9 mouse cellular contexts compared by ENCODE assay signal in genomic region chr19:46314151-46314601, GRCm38 (mm10). TPM values are rescaled to one million over a fixed set of nuclear protein-coding genes. Genes with fewer than 3 reads are reported as not detected.
DNase-seq lines count a peak whose midpoint lies in the region; ATAC-seq and TF ChIP-seq lines count a peak whose summit lies in the region.
"Had no signal": no experiment of that assay in that cellular context is flagged by ENCODE, and none has a peak within 500 bp of the region (broad histone marks: within the 10 kb centered on the region; RNA-seq: fewer than 3 reads in every experiment).

No protein-coding gene starts in this region.

- peak overlapping the region; percentile 7 to 27; a peak in 3 of 4 replicates for H3K4me3 ChIP-seq in MEL (ENCODE audit: control insufficient read depth in 1 of 2, insufficient read depth in 1 of 2, low read depth in 2 of 2, low read length in 2 of 2)
- H3K4me3 ChIP-seq in stomach, postnatal 0 days (ENCODE audit: low read depth, low read length), result no peak overlapping the region
- H3K4me3 ChIP-seq: heart, adult 2 months had no signal

- TF ChIP-seq RAD21 in MEL (IDR thresholded peaks at IDR 0.05; ENCODE audit: low read depth, low read length), result no peak

- peaks cover 14 to 30% of the 10 kb centered on the region in 2 experiments for H3K4me1 ChIP-seq in MEL (ENCODE audit: control insufficient read depth in 1 of 2, insufficient read depth in 2 of 2, low read length in 2 of 2)
- H3K4me1 ChIP-seq in stomach, postnatal 0 days (replicated peaks; ENCODE audit: control insufficient read depth, insufficient read depth), result peaks cover 6% of the 10 kb centered on the region; the same call in 1 of the 2 replicates

- no peak for TF ChIP-seq CTCF in MEL (IDR thresholded peaks at IDR 0.05 in 2 of 3, conservative IDR thresholded peaks at IDR 0.05 in 1 of 3; ENCODE audit: control insufficient read depth in 1 of 3, insufficient read depth in 1 of 3, low read depth in 2 of 3, low read length in 3 of 3, poor library complexity in 1 of 3, severe bottlenecking in 1 of 3)
- TF ChIP-seq CTCF in stomach, postnatal 0 days (IDR thresholded peaks at IDR 0.05; ENCODE audit: low read depth), result no peak

- H3K9ac ChIP-seq in MEL (ENCODE audit: control insufficient read depth, low read depth, low read length, poor library complexity, severe bottlenecking), result peak overlapping the region; percentile 40
- peak overlapping the region; percentile 41 for H3K9ac ChIP-seq in stomach, postnatal 0 days (ENCODE audit: low read length)

- no peak for ATAC-seq in CD4-positive, CD25-positive, alpha-beta regulatory T cell, adult 4 months
- ATAC-seq in stomach, postnatal 0 days (ENCODE audit: low FRiP score, low TSS enrichment), result no peak

- TF ChIP-seq POLR2A in MEL (IDR thresholded peaks at IDR 0.05; ENCODE audit: control insufficient read depth in 1 of 2, insufficient read depth in 1 of 2, low read depth in 1 of 2, low read length in 2 of 2, poor library complexity in 1 of 2), result peak in 1 of 2 experiments; percentile 20; a peak in 1 of 4 replicates

- peaks cover 0 to 16% of the 10 kb centered on the region in 2 experiments; a peak in 2 of 4 replicates for H3K36me3 ChIP-seq in MEL (ENCODE audit: control insufficient read depth in 1 of 2, insufficient read depth in 2 of 2, low read length in 2 of 2)
- peaks cover 27% of the 10 kb centered on the region for H3K36me3 ChIP-seq in stomach, postnatal 0 days (ENCODE audit: control insufficient read depth, insufficient read depth, low read length)

- peak overlapping the region; percentile 29 for H3K4me2 ChIP-seq in stomach, postnatal 0 days (replicated peaks; ENCODE audit: low read depth)

- TF ChIP-seq EP300 in MEL (IDR thresholded peaks at IDR 0.05; ENCODE audit: low read depth in 1 of 2, low read length in 2 of 2), result peak; percentile 63 to 67
- no peak for TF ChIP-seq EP300 in stomach, postnatal 0 days (optimal IDR thresholded peaks at IDR 0.05)

- peak; percentile 42 for DNase-seq in CD4-positive, CD25-positive, alpha-beta regulatory T cell, adult 2 months (ENCODE audit: low read depth, low spot score)
- DNase-seq in kidney, postnatal 10 days, result peak; percentile 63
- no peak for DNase-seq in kidney, adult 9 months
- peak; percentile 64 for DNase-seq in MEL (ENCODE audit: low read depth, low spot score)
- peak; percentile 56 to 60 for DNase-seq in kidney, postnatal 4 days
- DNase-seq in stomach, postnatal 0 days (ENCODE audit: low spot score), result peak; percentile 65
- DNase-seq in gastrocnemius, adult 8-10 months (ENCODE audit: low spot score in 2 of 2), result no peak

- H3K9me3 ChIP-seq in MEL (replicated peaks; ENCODE audit: insufficient read depth, low read length), result no peaks in the 10 kb centered on the region
- no peaks in the 10 kb centered on the region for H3K9me3 ChIP-seq in stomach, postnatal 0 days (ENCODE audit: control insufficient read depth, low read length)

- H3K27me3 ChIP-seq in MEL (ENCODE audit: control insufficient read depth in 1 of 2, insufficient read depth in 2 of 2, low read length in 2 of 2), result no peaks in the 10 kb centered on the region
- 0 out of 2 replicates have a peak, but pooled peaks cover 3% of the 10 kb centered on the region for H3K27me3 ChIP-seq in stomach, postnatal 0 days (ENCODE audit: control insufficient read depth, insufficient read depth, low read length)

- no peaks in the 10 kb centered on the region for H3K79me2 ChIP-seq in MEL (ENCODE audit: control insufficient read depth, insufficient read depth, low read length, poor library complexity)

- 20% methylated on average over 17 of the region's 18 CpGs for WGBS in stomach, postnatal 0 days

- H3K27ac ChIP-seq in MEL (ENCODE audit: control insufficient read depth, low read depth, low read length), result no peak overlapping the region; the same call in 1 of the 2 replicates
- peak overlapping the region; percentile 85; the same call in 1 of the 2 replicates for H3K27ac ChIP-seq in stomach, postnatal 0 days (replicated peaks)
- H3K27ac ChIP-seq: heart, adult 2 months had no signal

TF ChIP-seq in MEL, 35 proteins besides CTCF, POLR2A, EP300 and RAD21 (continues in another document):
- no peak for TF ChIP-seq SMC3 (IDR thresholded peaks at IDR 0.05; ENCODE audit: low read depth, low read length)
- no peak for TF ChIP-seq HCFC1 (IDR thresholded peaks at IDR 0.05; ENCODE audit: low read depth, low read length)
- no peak for TF ChIP-seq POLR2AphosphoS5 (IDR thresholded peaks at IDR 0.05; ENCODE audit: borderline replicate concordance, low read depth, low read length)
- no peak for TF ChIP-seq ZNF384 (IDR thresholded peaks at IDR 0.05; ENCODE audit: low read depth, low read length)
- TF ChIP-seq RCOR1 (IDR thresholded peaks at IDR 0.05; ENCODE audit: low read depth, low read length), result no peak; the same call in 1 of the 2 replicates
- peak; percentile 66 for TF ChIP-seq TCF12 (IDR thresholded peaks at IDR 0.05; ENCODE audit: low read depth, low read length)
- no peak for TF ChIP-seq CHD1 (IDR thresholded peaks at IDR 0.05; ENCODE audit: low read depth, low read length)
- no peak for TF ChIP-seq USF1 (IDR thresholded peaks at IDR 0.05; ENCODE audit: low read depth, low read length)
- no peak for TF ChIP-seq ELF1 (IDR thresholded peaks at IDR 0.05; ENCODE audit: low read depth, low read length)
- no peak for TF ChIP-seq TBP (IDR thresholded peaks at IDR 0.05; ENCODE audit: low read depth, low read length)
- TF ChIP-seq NRF1 (IDR thresholded peaks at IDR 0.05; ENCODE audit: insufficient read depth, low read depth, low read length, poor library complexity, severe bottlenecking), result 0 out of 2 replicates have a peak, but pooled peaks have one; percentile 24
- TF ChIP-seq BHLHE40 (IDR thresholded peaks at IDR 0.05; ENCODE audit: borderline replicate concordance, low read depth, low read length), result no peak
- no peak for TF ChIP-seq MAFK (IDR thresholded peaks at IDR 0.05; ENCODE audit: borderline replicate concordance, low read depth, low read length)
- TF ChIP-seq UBTF (IDR thresholded peaks at IDR 0.05; ENCODE audit: borderline replicate concordance, insufficient read depth, low read depth, low read length), result no peak
- TF ChIP-seq MEF2A (IDR thresholded peaks at IDR 0.05; ENCODE audit: extremely low read depth, insufficient replicate concordance, low read depth, low read length, poor library complexity, severe bottlenecking), result no peak
- TF ChIP-seq ZMIZ1 (IDR thresholded peaks at IDR 0.05; ENCODE audit: low read depth, low read length), result no peak
- no peak for TF ChIP-seq ZC3H11A (IDR thresholded peaks at IDR 0.05; ENCODE audit: low read depth, low read length)
- TF ChIP-seq KAT2A (conservative IDR thresholded peaks at IDR 0.05; ENCODE audit: low read depth, low read length), result no peak
- no peak for TF ChIP-seq ZKSCAN1 (IDR thresholded peaks at IDR 0.05; ENCODE audit: low read depth, low read length)
- TF ChIP-seq MYB (IDR thresholded peaks at IDR 0.05; ENCODE audit: low read depth, low read length), result no peak
- TF ChIP-seq MAX (IDR thresholded peaks at IDR 0.05; ENCODE audit: low read length), result no peak
- no peak for TF ChIP-seq E2F4 (IDR thresholded peaks at IDR 0.05; ENCODE audit: borderline replicate concordance, low read depth, low read length)
- 0 out of 2 replicates have a peak, but pooled peaks have one; percentile 7 for TF ChIP-seq MAZ (IDR thresholded peaks at IDR 0.05; ENCODE audit: low read depth, low read length)

RNA-seq across cellular contexts. Expression of gene Nfkb2, which starts 10.1 kb away (rescaled TPM):
- 10 to 100 TPM; 17.3 to 18.8 TPM for polyA plus RNA-seq in CD4-positive, CD25-positive, alpha-beta regulatory T cell, adult 4 months (2017; shearing (Covaris generic))
- total RNA-seq in MEL (2012; rRNA removed), result 25.3 and 27.2 TPM in 2 replicates
- polyA plus RNA-seq in MEL (2012; ENCODE audit: insufficient read depth in 1 of 2, insufficient read length in 2 of 2, low read depth in 1 of 2, low replicate concordance in 2 of 2, missing spikeins in 1 of 2), result 10 to 100 TPM in 1 of 2 experiments, not detected in 1; 43.0 TPM
- 11.4 and 11.6 TPM in 2 replicates for polyA plus RNA-seq in stomach, postnatal 0 days (2015; fragmentation: Nextera tagmentation; extraction: Ambion mirVana)
- total RNA-seq in gastrocnemius, adult 8-10 months (2022), result 10 to 100 TPM in 1 of 4 experiments, 1 to 10 TPM in 3; 8.7 to 10.5 (median 9.3) TPM

RNA-seq across cellular contexts. Expression of gene Psd, which starts 12.8 kb away (rescaled TPM):
- polyA plus RNA-seq in CD4-positive, CD25-positive, alpha-beta regulatory T cell, adult 4 months (2017; shearing (Covaris generic)), result 1 to 10 TPM; 3.8 to 6.5 TPM
- 1.9 and 4.5 TPM in 2 replicates for total RNA-seq in MEL (2012; rRNA removed)
- polyA plus RNA-seq in MEL (2012; ENCODE audit: insufficient read depth in 1 of 2, insufficient read length in 2 of 2, low read depth in 1 of 2, low replicate concordance in 2 of 2, missing spikeins in 1 of 2), result 10 to 100 TPM in 1 of 2 experiments, not detected in 1; 17.2 TPM
- 44.9 and 59.2 TPM in 2 replicates for polyA plus RNA-seq in stomach, postnatal 0 days (2015; fragmentation: Nextera tagmentation; extraction: Ambion mirVana)
- under 1 TPM in 2 of 4 experiments, not detected in 2; 0.15 to 0.19 TPM for total RNA-seq in gastrocnemius, adult 8-10 months (2022)

RNA-seq across cellular contexts. Expression of gene Fbxl15, which starts 13.8 kb away (rescaled TPM):
- polyA plus RNA-seq in CD4-positive, CD25-positive, alpha-beta regulatory T cell, adult 4 months (2017; shearing (Covaris generic)), result 1 to 10 TPM; 5.1 TPM
- total RNA-seq in MEL (2012; rRNA removed), result 12.1 and 12.7 TPM in 2 replicates
- polyA plus RNA-seq in MEL (2012; ENCODE audit: insufficient read depth in 1 of 2, insufficient read length in 2 of 2, low read depth in 1 of 2, low replicate concordance in 2 of 2, missing spikeins in 1 of 2), result 10 to 100 TPM in 1 of 2 experiments, not detected in 1; 13.2 TPM
- polyA plus RNA-seq in stomach, postnatal 0 days (2015; fragmentation: Nextera tagmentation; extraction: Ambion mirVana), result 13.2 and 14.8 TPM in 2 replicates
- 1 to 10 TPM; 2.0 to 3.9 (median 3.0) TPM for total RNA-seq in gastrocnemius, adult 8-10 months (2022)

RNA-seq across cellular contexts. Expression of gene Cuedc2, which starts 24.3 kb away (rescaled TPM):
- polyA plus RNA-seq in CD4-positive, CD25-positive, alpha-beta regulatory T cell, adult 4 months (2017; shearing (Covaris generic)), result 10 to 100 TPM; 56.3 to 62.6 TPM
- 270 and 302 TPM in 2 replicates for total RNA-seq in MEL (2012; rRNA removed)
- 100 to 1,000 TPM; 251 to 297 TPM for polyA plus RNA-seq in MEL (2012; ENCODE audit: insufficient read depth in 1 of 2, insufficient read length in 2 of 2, low read depth in 1 of 2, low replicate concordance in 2 of 2, missing spikeins in 1 of 2)
- 75.3 and 77.5 TPM in 2 replicates for polyA plus RNA-seq in stomach, postnatal 0 days (2015; fragmentation: Nextera tagmentation; extraction: Ambion mirVana)
- 10 to 100 TPM; 57.5 to 66.3 (median 64.3) TPM for total RNA-seq in gastrocnemius, adult 8-10 months (2022)

RNA-seq across cellular contexts. Expression of gene Mfsd13a, which starts 26.7 kb away (rescaled TPM):
- 10 to 100 TPM in 1 of 2 experiments, 1 to 10 TPM in 1; 3.8 to 10.5 TPM for polyA plus RNA-seq in CD4-positive, CD25-positive, alpha-beta regulatory T cell, adult 4 months (2017; shearing (Covaris generic))
- 4.7 and 5.5 TPM in 2 replicates for total RNA-seq in MEL (2012; rRNA removed)
- polyA plus RNA-seq in MEL (2012; ENCODE audit: insufficient read depth in 1 of 2, insufficient read length in 2 of 2, low read depth in 1 of 2, low replicate concordance in 2 of 2, missing spikeins in 1 of 2), result 10 to 100 TPM in 1 of 2 experiments, not detected in 1; 45.9 TPM
- 5.3 and 7.7 TPM in 2 replicates for polyA plus RNA-seq in stomach, postnatal 0 days (2015; fragmentation: Nextera tagmentation; extraction: Ambion mirVana)
- 1 to 10 TPM; 1.1 to 2.2 (median 1.9) TPM for total RNA-seq in gastrocnemius, adult 8-10 months (2022)

Comparison
In these comparisons a context has a peak if more than half of its experiments do, and no peak if none do; other contexts are left out.
1. DNase-seq: peak in CD4-positive, CD25-positive, alpha-beta regulatory T cell, adult 2 months (single experiment), kidney, postnatal 10 days (single experiment), MEL (single experiment), kidney, postnatal 4 days (2 of 2) and stomach, postnatal 0 days (single experiment); none in kidney, adult 9 months (single experiment) and gastrocnemius, adult 8-10 months (0 of 2).